Mouse (Mus musculus): ENCODE measurements around the gene Ankra2.

The Ankra2 gene

GRCm38 (mm10) chr13:98277501-98277900 is 14.6 kb downstream of the Ankra2 start:
- ChIA-PET POLR2A (interaction anchor here in 1 of 4 experiments (1.9 kb wide), 1 partner anchor 22 kb away, joined by 8 read pairs; no protein-coding TSS in a partner anchor), CTCF (no interaction called here)

GRCm38 (mm10) chr13:98279686-98280085 is 16.8 kb downstream of the Ankra2 start, which contains the start of gene Gm21976:
Gene Gm21976 (plus strand): TSS chr13:98279887.
- ChIA-PET POLR2A (no interaction called here), CTCF (no interaction called here)

- ChIA-PET POLR2A (interaction anchor here in 1 of 4 experiments (1.6 kb wide), 1 partner anchor 18 kb away, joined by 3 read pairs; no protein-coding TSS in a partner anchor), CTCF (no interaction called here)
These were observed 18.2 kb downstream of the Ankra2 start for GRCm38 (mm10) chr13:98280990-98281650.

- ChIA-PET CTCF (no interaction called here), POLR2A (interaction anchor here in 1 of 4 experiments (0.6 kb wide), 1 partner anchor 25 kb away, joined by 4 read pairs; no protein-coding TSS in a partner anchor)
These were observed 27.8 kb downstream of the Ankra2 start for GRCm38 (mm10) chr13:98290719-98291118.

GRCm38 (mm10) chr13:98291712-98292111 is 28.8 kb downstream of the Ankra2 start:
- POLR2A ChIA-PET: interaction anchor here in 3 of 4 experiments (0.5 to 1.5 kb wide), 3 partner anchors 20 to 298 kb away, joined by 3 to 5 read pairs (median 4); no protein-coding TSS in a partner anchor
- CTCF ChIA-PET: no interaction called here

GRCm38 (mm10) chr13:98296072-98296471 is 33.2 kb downstream of the Ankra2 start:
- CTCF ChIA-PET: interaction anchor here in 1 of 4 experiments (0.6 kb wide), 1 partner anchor 283 kb away, joined by 7 read pairs; no protein-coding TSS in a partner anchor
- POLR2A ChIA-PET: interaction anchor here in 2 of 4 experiments (1.4 to 5.5 kb wide), 6 partner anchors 10 to 33 kb away, joined by 3 to 40 read pairs (median 6); partner anchors contain the start of genes Btf3 (in 2 of the 2), Ankra2 (in 1 of the 2) and Utp15 (in 1 of the 2)

GRCm38 (mm10) chr13:98297883-98298482 is 35.1 kb downstream of the Ankra2 start:
- POLR2A ChIA-PET: interaction anchor here (0.6 to 6.9 kb wide), 21 partner anchors 10 to 636 kb away, joined by 3 to 47 read pairs (median 6); partner anchors contain the start of genes Btf3 (in 3 of the 4), Ankra2 (in 2 of the 4), Foxd1 (in 1 of the 4) and Utp15 (in 1 of the 4)
- CTCF ChIA-PET: interaction anchor here (0.5 to 2.5 kb wide), 20 partner anchors 9 to 739 kb away, joined by 3 to 12 read pairs (median 4); no protein-coding TSS in a partner anchor

- ChIA-PET CTCF (interaction anchor here (0.5 to 2.5 kb wide), 41 partner anchors 9 to 1101 kb away, joined by 3 to 12 read pairs (median 4); partner anchors contain the start of genes Btf3 (in 3 of the 4) and Hexb (in 1 of the 4)), POLR2A (interaction anchor here (0.6 to 6.9 kb wide), 37 partner anchors 9 to 1161 kb away, joined by 3 to 47 read pairs (median 4); partner anchors contain the start of genes Btf3 (in 4 of the 4), Ankra2 (in 2 of the 4), Foxd1 (in 1 of the 4) and Utp15 (in 1 of the 4))
These were observed 36.2 kb downstream of the Ankra2 start for GRCm38 (mm10) chr13:98298833-98299758.

- ChIA-PET CTCF (interaction anchor here in 2 of 4 experiments (0.5 to 1.5 kb wide), 7 partner anchors 11 to 938 kb away, joined by 3 to 4 read pairs (median 3); partner anchors contain the start of gene Btf3 (in 1 of the 2)), POLR2A (interaction anchor here in 3 of 4 experiments (1.1 to 5.7 kb wide), 17 partner anchors 9 to 150 kb away, joined by 3 to 77 read pairs (median 4); partner anchors contain the start of genes Btf3 (in 3 of the 3), Ankra2 (in 2 of the 3), Foxd1 (in 2 of the 3) and Utp15 (in 2 of the 3))
These were observed 42.4 kb downstream of the Ankra2 start for GRCm38 (mm10) chr13:98305257-98305656.

GRCm38 (mm10) chr13:98306393-98306792 is 43.5 kb downstream of the Ankra2 start:
- ChIA-PET CTCF (interaction anchor here in 3 of 4 experiments (0.6 to 1.5 kb wide), 7 partner anchors 9 to 465 kb away, joined by 3 to 4 read pairs (median 3); partner anchors contain the start of gene Btf3 (in 1 of the 3)), POLR2A (interaction anchor here (0.5 to 5.7 kb wide), 23 partner anchors 8 to 487 kb away, joined by 3 to 77 read pairs (median 4); partner anchors contain the start of genes Btf3 (in 4 of the 4), Ankra2 (in 2 of the 4), Foxd1 (in 2 of the 4) and Utp15 (in 2 of the 4))

GRCm38 (mm10) chr13:98306852-98307475 is 44.1 kb downstream of the Ankra2 start:
- CTCF ChIA-PET: interaction anchor here in 1 of 4 experiments (0.7 to 1.5 kb wide), 4 partner anchors 9 to 282 kb away, joined by 3 to 4 read pairs (median 4); partner anchors contain the start of gene Btf3

GRCm38 (mm10) chr13:98308004-98308403 is 45.1 kb downstream of the Ankra2 start:
- ChIA-PET POLR2A (interaction anchor here (0.5 to 5.7 kb wide), 18 partner anchors 8 to 149 kb away, joined by 3 to 77 read pairs (median 4); partner anchors contain the start of genes Btf3 (in 3 of the 4), Foxd1 (in 2 of the 4), Ankra2 (in 1 of the 4) and Utp15 (in 1 of the 4)), CTCF (interaction anchor here in 2 of 4 experiments (1.0 to 1.3 kb wide), 2 partner anchors 9 kb away, joined by 8 to 12 read pairs; no protein-coding TSS in a partner anchor)

More at GRCm38 (mm10) chr13:98306852-98307475, 44.1 kb downstream of the Ankra2 start:
- POLR2A ChIA-PET: interaction anchor here (0.6 to 5.7 kb wide), 18 partner anchors 8 to 342 kb away, joined by 3 to 77 read pairs (median 7); partner anchors contain the start of genes Btf3 (in 4 of the 4), Ankra2 (in 1 of the 4), Foxd1 (in 1 of the 4) and Utp15 (in 1 of the 4)

- CTCF ChIA-PET: interaction anchor here in 3 of 4 experiments (0.6 to 1.3 kb wide), 3 partner anchors 10 to 14 kb away, joined by 6 to 12 read pairs (median 8); no protein-coding TSS in a partner anchor
- POLR2A ChIA-PET: interaction anchor here (0.9 to 5.7 kb wide), 15 partner anchors 7 to 148 kb away, joined by 3 to 77 read pairs (median 4); partner anchors contain the start of genes Btf3 (in 3 of the 4), Foxd1 (in 2 of the 4), Ankra2 (in 1 of the 4) and Utp15 (in 1 of the 4)
These were observed 45.9 kb downstream of the Ankra2 start for GRCm38 (mm10) chr13:98308724-98309123.

- POLR2A ChIA-PET: interaction anchor here in 3 of 4 experiments (0.6 to 3.8 kb wide), 10 partner anchors 8 to 731 kb away, joined by 3 to 47 read pairs (median 3); partner anchors contain the start of genes Ankra2 (in 1 of the 3), Foxd1 (in 1 of the 3) and Utp15 (in 1 of the 3)
- CTCF ChIA-PET: interaction anchor here in 1 of 4 experiments (1.9 kb wide), 1 partner anchor 12 kb away, joined by 8 read pairs; no protein-coding TSS in a partner anchor
These were observed 48.7 kb downstream of the Ankra2 start for GRCm38 (mm10) chr13:98311597-98311996.

- ChIA-PET POLR2A (interaction anchor here in 2 of 4 experiments (0.9 to 4.7 kb wide), 4 partner anchors 7 to 17 kb away, joined by 3 to 77 read pairs (median 22); no protein-coding TSS in a partner anchor), CTCF (no interaction called here)
These were observed 50.8 kb downstream of the Ankra2 start for GRCm38 (mm10) chr13:98313631-98314030.

GRCm38 (mm10) chr13:98315124-98315523 is 52.2 kb downstream of the Ankra2 start:
- ChIA-PET CTCF (interaction anchor here in 1 of 4 experiments (0.9 kb wide), 1 partner anchor 16 kb away, joined by 3 read pairs; no protein-coding TSS in a partner anchor), POLR2A (interaction anchor here (0.5 to 4.7 kb wide), 12 partner anchors 9 to 523 kb away, joined by 3 to 77 read pairs (median 4); partner anchors contain the start of genes Ankra2 (in 1 of the 4), Foxd1 (in 1 of the 4) and Utp15 (in 1 of the 4))

Measured in embryonic stem cell, embryonic (primary cell).